Mouse (Mus musculus) intestine, embryonic 14.5 days (tissue): ENCODE measurements around the gene Ip6k1. TPM values are rescaled to one million over a fixed set of nuclear protein-coding genes. Genes with fewer than 3 reads are reported as not detected.

Experiments used
- ATAC-seq: fragments of 200-750 bp; cut with Nextera tagmentation; replicated peaks from 2 replicates; pipeline ENCODE4 v1.8.0; 2017; ENCODE audit warnings: low read depth, moderate number of reproducible peaks, moderate TSS enrichment, moderate library complexity; ENCODE audit not compliant: low FRiP score, low TSS enrichment
- DNase-seq: peaks from one replicate; pipeline ENCODE4 v3.0.0-alpha.2; 2018; ENCODE audit warnings: low spot score
- H3K27ac ChIP-seq: fragments of 300-500 bp; sonication (generic); 2 replicates; pipeline ENCODE4 v1.5.1; 2014; ENCODE audit warnings: low read depth, mild to moderate bottlenecking, control low read depth
- H3K27me3 ChIP-seq: fragments of 300-500 bp; sonication (generic); replicated peaks from 2 replicates; pipeline ENCODE4 v1.6.1; 2014; ENCODE audit warnings: low read length, control low read depth; ENCODE audit not compliant: control insufficient read depth, insufficient read depth
- H3K36me3 ChIP-seq: fragments of 300-500 bp; sonication (generic); 2 replicates; pipeline ENCODE4 v1.6.1; 2014; ENCODE audit warnings: low read length, control low read depth; ENCODE audit not compliant: control insufficient read depth, insufficient read depth
- H3K4me1 ChIP-seq: fragments of 300-500 bp; sonication (generic); replicated peaks from 2 replicates; pipeline ENCODE4 v1.6.1; 2014; ENCODE audit warnings: low read length, control low read depth, mixed read lengths; ENCODE audit not compliant: control insufficient read depth, insufficient read depth
- H3K4me2 ChIP-seq: fragments of 300-500 bp; sonication (generic); 2 replicates; pipeline ENCODE4 v1.6.1; 2014; ENCODE audit warnings: low read length
- H3K4me3 ChIP-seq: fragments of 300-500 bp; sonication (generic); 2 replicates; pipeline ENCODE4 v1.5.1; 2014; ENCODE audit warnings: low read depth, low read length, control low read depth, mixed read lengths
- H3K9ac ChIP-seq: fragments of 300-500 bp; sonication (generic); 2 replicates; pipeline ENCODE4 v1.6.1; 2014; ENCODE audit warnings: mild to moderate bottlenecking, low read length
- H3K9me3 ChIP-seq: fragments of 300-500 bp; sonication (generic); 2 replicates; pipeline ENCODE4 v1.6.1; 2016; ENCODE audit warnings: low read length, control low read depth; ENCODE audit not compliant: control insufficient read depth
- WGBS: fragments of 180-500 bp; shearing (Covaris S2); extraction: QIAGEN DNeasy Blood & Tissue Kit; methylation state at CpG from one replicate; pipeline ENCODE4 v1.1.7; 2014; 5-methylcytosine and 5-hydroxymethylcytosine counted together
- polyA plus RNA-seq: library from polyadenylated mRNA; unstranded; fragments of >200 nt; fragmentation: Nextera tagmentation; extraction: Ambion mirVana; gene quantifications from 2 replicates; pipeline ENCODE4 v1.2.1, GENCODE M21; 2014

Gene Ip6k1
- polyA plus RNA-seq, 1 experiment from 2014 or later: 25.8 TPM

- Histone ChIP-seq H3K27ac (peak overlapping the region; percentile 80), H3K36me3 (peaks cover 60% of the 10 kb centered on the region), H3K4me3 (peak overlapping the region; percentile 91), H3K4me2 (peak overlapping the region; percentile 93), H3K9me3 (no peaks in the 10 kb centered on the region), H3K9ac (peak overlapping the region; percentile 82), H3K4me1 (peaks cover 19% of the 10 kb centered on the region; the same call in 1 of the 2 replicates), H3K27me3 (no peaks in the 10 kb centered on the region)
- ATAC-seq (peak; percentile 14), DNase-seq (no peak)
- WGBS: 41% methylated on average over 15 of the region's 15 CpGs
These were observed 47.4 kb downstream of the Ip6k1 start for GRCm38 (mm10) chr9:108049561-108050251.

- peaks cover 55% of the 10 kb centered on the region for H3K36me3 ChIP-seq
- no peak overlapping the region for H3K9ac ChIP-seq
- H3K27me3 ChIP-seq: no peaks in the 10 kb centered on the region
- H3K4me2 ChIP-seq: no peak overlapping the region
- no peak for DNase-seq
- no peak overlapping the region for H3K27ac ChIP-seq
- no peak for ATAC-seq
- no peaks in the 10 kb centered on the region for H3K9me3 ChIP-seq
- H3K4me1 ChIP-seq: peaks cover 19% of the 10 kb centered on the region; the same call in 1 of the 2 replicates
- no peak overlapping the region for H3K4me3 ChIP-seq
- WGBS: 94% methylated on average over 15 of the region's 15 CpGs
These were observed 49.1 kb downstream of the Ip6k1 start for GRCm38 (mm10) chr9:108051184-108051930.

- no peak for ATAC-seq
- no peak overlapping the region for H3K4me2 ChIP-seq
These were observed 49.6 kb downstream of the Ip6k1 start for GRCm38 (mm10) chr9:108051931-108052220.

GRCm38 (mm10) chr9:108052411-108052810 is 50.1 kb downstream of the Ip6k1 start:
- Histone ChIP-seq H3K4me1 (peaks cover 19% of the 10 kb centered on the region; the same call in 1 of the 2 replicates), H3K4me2 (no peak overlapping the region), H3K4me3 (no peak overlapping the region), H3K27me3 (no peaks in the 10 kb centered on the region), H3K36me3 (peaks cover 51% of the 10 kb centered on the region), H3K9me3 (no peaks in the 10 kb centered on the region), H3K9ac (no peak overlapping the region), H3K27ac (no peak overlapping the region)
- DNase-seq: no peak
- WGBS: 72% methylated on average over 7 of the region's 7 CpGs
- no peak for ATAC-seq

More at GRCm38 (mm10) chr9:108051931-108052220, 49.6 kb downstream of the Ip6k1 start:
- H3K4me3 ChIP-seq: no peak overlapping the region
- no peak overlapping the region for H3K27ac ChIP-seq
- H3K27me3 ChIP-seq: no peaks in the 10 kb centered on the region
- peaks cover 55% of the 10 kb centered on the region for H3K36me3 ChIP-seq
- peaks cover 19% of the 10 kb centered on the region; the same call in 1 of the 2 replicates for H3K4me1 ChIP-seq
- no peak for DNase-seq
- no peak overlapping the region for H3K9ac ChIP-seq
- 79% methylated on average over 4 of the region's 4 CpGs for WGBS
- H3K9me3 ChIP-seq: no peaks in the 10 kb centered on the region

GRCm38 (mm10) chr9:108052885-108053664 is 50.8 kb downstream of the Ip6k1 start, which contains the start of gene Amigo3:
TSS of gene Amigo3 (plus strand) at chr9:108053159.
- peak within 1 kb of the TSS; percentile 47 for H3K4me2 ChIP-seq
- peak within 1 kb of the TSS; percentile 12; the same call in 1 of the 2 replicates for H3K4me3 ChIP-seq
- no peaks in the 10 kb centered on the region for H3K27me3 ChIP-seq
- peaks cover 48% of the 10 kb centered on the region for H3K36me3 ChIP-seq
- peaks cover 16% of the 10 kb centered on the region; the same call in 1 of the 2 replicates for H3K4me1 ChIP-seq
- 51% methylated on average over 20 of the region's 20 CpGs for WGBS
- ATAC-seq: peak; percentile 38
- H3K27ac ChIP-seq: peak within 1 kb of the TSS; percentile 47; the same call in 1 of the 2 replicates
- DNase-seq: peak; percentile 98
- no peaks in the 10 kb centered on the region for H3K9me3 ChIP-seq
- H3K9ac ChIP-seq: 0 out of 2 replicates have a peak within 1 kb of the TSS, but pooled peaks have one; percentile 20

- Histone ChIP-seq H3K4me2 (peak overlapping the region; percentile 47), H3K9ac (no peak overlapping the region), H3K9me3 (no peaks in the 10 kb centered on the region), H3K27ac (0 out of 2 replicates have a peak overlapping the region, but pooled peaks have one; percentile 47), H3K36me3 (peaks cover 49% of the 10 kb centered on the region), H3K4me3 (no peak overlapping the region), H3K27me3 (no peaks in the 10 kb centered on the region), H3K4me1 (peaks cover 12% of the 10 kb centered on the region; the same call in 1 of the 2 replicates)
- ATAC-seq (no peak), DNase-seq (no peak)
- 90% methylated on average over 15 of the region's 15 CpGs for WGBS
These were observed 51.4 kb downstream of the Ip6k1 start for GRCm38 (mm10) chr9:108053665-108054225.

GRCm38 (mm10) chr9:108054331-108055040 is 52.2 kb downstream of the Ip6k1 start:
- peaks cover 12% of the 10 kb centered on the region; the same call in 1 of the 2 replicates for H3K4me1 ChIP-seq
- no peaks in the 10 kb centered on the region for H3K9me3 ChIP-seq
- WGBS: 90% methylated on average over 22 of the region's 22 CpGs
- ATAC-seq (no peak), DNase-seq (no peak)
- H3K4me2 ChIP-seq: no peak overlapping the region
- no peak overlapping the region for H3K9ac ChIP-seq
- H3K4me3 ChIP-seq: no peak overlapping the region
- no peak overlapping the region for H3K27ac ChIP-seq
- no peaks in the 10 kb centered on the region for H3K27me3 ChIP-seq
- H3K36me3 ChIP-seq: peaks cover 57% of the 10 kb centered on the region
